Mouse (Mus musculus): ENCODE measurements around the gene Aamp. TPM values are rescaled to one million over a fixed set of nuclear protein-coding genes. Genes with fewer than 3 reads are reported as not detected.
"Not testable (repeated sequence)": the region's sequence is repeated elsewhere in the genome, so short reads cannot be mapped to it uniquely, and the experiment has no call there.

The Aamp gene
- total and polyA plus RNA-seq, 3 experiments, result 89.3 to 116 (median 100) TPM

- Histone ChIP-seq H3K9ac (ENCODE audit: low read depth, low read length) (no peak overlapping the region), H3K79me2 (replicated peaks; ENCODE audit: control insufficient read depth, insufficient read depth, low read length) (no peaks in the 10 kb centered on the region), H3K27me3 (ENCODE audit: control insufficient read depth, insufficient read depth, low read length) (no peaks in the 10 kb centered on the region), H3K36me3 (ENCODE audit: control insufficient read depth, insufficient read depth, low read length) (peaks cover 11% of the 10 kb centered on the region), H3K4me1 (ENCODE audit: control insufficient read depth, insufficient read depth, low read length) (peaks cover 35% of the 10 kb centered on the region), H3K4me3 (no peak overlapping the region), H3K27ac (peak overlapping the region; percentile 15)
- no peak for DNase-seq
- intact Hi-C loops (cut with DNase I), result loop anchor here (5.0 kb wide), 1 partner anchor 218 kb away; the partner anchor contains the start of gene Cnot9
- TF ChIP-seq POLR2A (IDR thresholded peaks at IDR 0.05; ENCODE audit: insufficient read depth, low read depth, low read length) (no peak), CTCF (IDR thresholded peaks at IDR 0.05) (no peak), EP300 (IDR thresholded peaks at IDR 0.05; ENCODE audit: insufficient read depth, low read depth, low read length) (no peak)
- WGBS, result 58% methylated on average over 2 of the region's 2 CpGs
These were observed 5.2 kb upstream of the Aamp start for GRCm38 (mm10) chr1:74289740-74290139.

DNA sequence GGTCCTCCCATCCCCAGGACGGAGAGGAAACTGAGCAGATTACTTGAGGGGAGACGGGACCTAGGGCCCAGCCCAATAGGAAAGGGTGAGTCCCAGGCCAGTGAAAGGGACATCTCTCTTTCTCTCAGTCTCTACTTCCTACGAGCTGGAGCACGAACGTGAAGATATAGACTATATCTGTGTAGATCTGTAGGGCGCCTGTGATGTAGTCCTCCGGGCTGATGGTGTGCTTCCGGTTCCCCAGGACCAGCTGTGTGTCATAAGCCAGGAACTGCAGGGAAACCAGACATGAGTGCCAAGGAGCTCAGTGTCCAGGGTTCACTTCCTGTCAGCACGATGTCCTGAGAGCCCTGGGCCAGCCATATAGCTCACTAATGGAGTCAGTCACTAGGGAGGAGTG, 4.7 kb upstream of the Aamp start:
- Histone ChIP-seq H3K9ac (ENCODE audit: low read depth, low read length) (no peak overlapping the region), H3K4me3 (no peak overlapping the region), H3K27ac (peak overlapping the region; percentile 15), H3K27me3 (ENCODE audit: control insufficient read depth, insufficient read depth, low read length) (no peaks in the 10 kb centered on the region), H3K36me3 (ENCODE audit: control insufficient read depth, insufficient read depth, low read length) (peaks cover 11% of the 10 kb centered on the region), H3K79me2 (replicated peaks; ENCODE audit: control insufficient read depth, insufficient read depth, low read length) (no peaks in the 10 kb centered on the region), H3K4me1 (ENCODE audit: control insufficient read depth, insufficient read depth, low read length) (peaks cover 34% of the 10 kb centered on the region)
- intact Hi-C loops (cut with DNase I), result loop anchor here (5.0 kb wide), 1 partner anchor 218 kb away; the partner anchor contains the start of gene Cnot9
- TF ChIP-seq CTCF (IDR thresholded peaks at IDR 0.05) (no peak), EP300 (IDR thresholded peaks at IDR 0.05; ENCODE audit: insufficient read depth, low read depth, low read length) (no peak)
- DNase-seq, result no peak
- WGBS, result 29% methylated on average over 9 of the region's 9 CpGs

DNA sequence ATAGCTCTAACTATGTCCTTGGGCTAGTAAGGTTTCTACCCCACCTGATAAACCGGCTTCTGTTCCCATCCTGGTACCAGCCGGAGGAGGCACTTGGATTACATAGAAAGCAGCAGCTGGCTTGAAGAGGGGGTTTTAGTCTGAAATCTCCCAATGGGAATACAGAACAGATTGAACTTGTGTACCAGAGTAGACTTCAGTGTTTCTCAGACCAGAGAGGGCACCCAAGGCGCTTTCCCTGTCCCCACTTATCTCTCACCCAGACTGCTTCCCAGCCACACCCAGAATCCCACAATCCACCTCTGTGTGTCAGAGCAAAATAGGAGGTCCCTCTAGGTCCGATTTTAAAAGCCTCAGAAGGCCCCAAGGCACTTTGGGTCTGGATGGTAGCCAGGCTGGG, 3.8 kb upstream of the Aamp start:
- intact Hi-C loops (cut with DNase I), result loop anchor here (5.0 kb wide), 1 partner anchor 219 kb away; the partner anchor contains the start of gene Cnot9
- Histone ChIP-seq H3K79me2 (replicated peaks; ENCODE audit: control insufficient read depth, insufficient read depth, low read length) (no peaks in the 10 kb centered on the region), H3K4me1 (ENCODE audit: control insufficient read depth, insufficient read depth, low read length) (peaks cover 29% of the 10 kb centered on the region), H3K4me3 (no peak overlapping the region), H3K27me3 (ENCODE audit: control insufficient read depth, insufficient read depth, low read length) (no peaks in the 10 kb centered on the region), H3K36me3 (ENCODE audit: control insufficient read depth, insufficient read depth, low read length) (peaks cover 11% of the 10 kb centered on the region), H3K27ac (no peak overlapping the region; the same call in 1 of the 2 replicates), H3K9ac (ENCODE audit: low read depth, low read length) (no peak overlapping the region)
- 62% methylated on average over 4 of the region's 4 CpGs for WGBS
- no peak for TF ChIP-seq POLR2A (IDR thresholded peaks at IDR 0.05; ENCODE audit: insufficient read depth, low read depth, low read length)
- TF ChIP-seq EP300 (IDR thresholded peaks at IDR 0.05; ENCODE audit: insufficient read depth, low read depth, low read length), result no peak
- no peak for DNase-seq

- not testable (repeated sequence) for H3K79me2 ChIP-seq (replicated peaks; ENCODE audit: control insufficient read depth, insufficient read depth, low read length); H3K27ac ChIP-seq; H3K4me3 ChIP-seq; H3K27me3 ChIP-seq (ENCODE audit: control insufficient read depth, insufficient read depth, low read length); H3K9ac ChIP-seq (ENCODE audit: low read depth, low read length)
- peak in 1 of 2 experiments; percentile 34 for DNase-seq
- peak; percentile 64 for TF ChIP-seq CTCF (IDR thresholded peaks at IDR 0.05)
- intact Hi-C loops (cut with DNase I), result loop anchor here (1.0 to 5.0 kb wide), 4 partner anchors 18 to 220 kb away; partner anchors contain the start of genes Catip, Cnot9 and Tmbim1
- Histone ChIP-seq H3K36me3 (ENCODE audit: control insufficient read depth, insufficient read depth, low read length) (peaks cover 11% of the 10 kb centered on the region), H3K4me1 (ENCODE audit: control insufficient read depth, insufficient read depth, low read length) (peaks cover 29% of the 10 kb centered on the region)
- WGBS, result 28% methylated on average over 16 of the region's 17 CpGs
These were observed 2.5 kb upstream of the Aamp start for GRCm38 (mm10) chr1:74286869-74287607.

DNA sequence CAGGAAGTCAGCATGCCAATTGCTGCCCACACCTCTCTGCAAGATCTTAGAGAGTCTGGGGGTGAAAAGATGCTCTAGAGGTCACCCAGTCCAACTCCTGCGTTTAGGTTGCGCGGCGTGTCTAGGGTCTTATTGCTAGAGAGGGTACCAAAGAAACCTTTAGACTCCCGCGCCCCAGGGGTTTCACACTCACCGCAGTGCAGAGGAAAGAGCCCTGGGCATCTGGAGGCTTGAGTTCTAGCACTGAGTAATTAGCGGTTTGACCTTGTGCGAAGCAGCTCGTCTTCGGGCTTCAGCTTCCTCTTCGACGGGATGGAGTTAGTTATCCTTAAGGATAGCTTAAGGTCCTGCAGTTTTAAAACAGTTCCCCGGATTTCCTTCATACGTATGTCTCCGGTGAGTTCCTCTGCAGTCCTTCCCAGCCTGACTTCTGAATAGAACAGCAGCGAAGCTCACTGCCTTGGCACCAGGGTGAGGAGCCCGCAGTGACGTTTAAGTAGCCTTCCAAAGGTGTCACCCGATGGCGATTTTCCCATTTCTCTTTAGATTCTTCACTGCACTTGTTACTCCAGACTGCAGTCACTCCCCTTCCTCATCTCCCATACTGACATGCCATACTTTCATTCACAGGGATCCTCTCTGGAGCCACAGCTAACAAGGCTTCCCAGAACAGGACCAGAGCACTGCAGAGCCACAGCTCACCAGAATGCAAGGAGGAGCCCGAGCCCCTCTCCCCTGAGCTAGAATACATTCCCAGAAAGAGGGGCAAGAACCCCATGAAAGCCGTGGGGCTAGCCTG, 873 bp upstream of the Aamp start:
- H3K27me3 ChIP-seq (ENCODE audit: control insufficient read depth, insufficient read depth, low read length), result no peaks in the 10 kb centered on the region
- peaks cover 8% of the 10 kb centered on the region for H3K36me3 ChIP-seq (ENCODE audit: control insufficient read depth, insufficient read depth, low read length)
- H3K9ac ChIP-seq (ENCODE audit: low read depth, low read length), result peak overlapping the region; percentile 61
- DNase-seq, result no peak
- H3K79me2 ChIP-seq (replicated peaks; ENCODE audit: control insufficient read depth, insufficient read depth, low read length), result no peaks in the 10 kb centered on the region
- H3K4me1 ChIP-seq (ENCODE audit: control insufficient read depth, insufficient read depth, low read length), result peaks cover 22% of the 10 kb centered on the region
- WGBS, result 4% methylated on average over 23 of the region's 23 CpGs
- intact Hi-C loops (cut with DNase I), result loop anchor here (1.0 to 5.0 kb wide), 4 partner anchors 19 to 222 kb away; partner anchors contain the start of genes Catip, Cnot9 and Tmbim1
- H3K4me3 ChIP-seq, result peak overlapping the region; percentile 83
- TF ChIP-seq POLR2A (IDR thresholded peaks at IDR 0.05; ENCODE audit: insufficient read depth, low read depth, low read length) (no peak), EP300 (IDR thresholded peaks at IDR 0.05; ENCODE audit: insufficient read depth, low read depth, low read length) (no peak), CTCF (IDR thresholded peaks at IDR 0.05) (no peak)
- H3K27ac ChIP-seq, result peak overlapping the region; percentile 81
